Mouse (Mus musculus): ENCODE data around the gene Gm10181. TPM values are rescaled to one million over a fixed set of nuclear protein-coding genes. Genes with fewer than 3 reads are reported as not detected.
"Not testable (repeated sequence)": the region's sequence is repeated elsewhere in the genome, so short reads cannot be mapped to it uniquely, and the experiment has no call there.

The Gm10181 gene
- not detected for total RNA-seq (2021)

DNA sequence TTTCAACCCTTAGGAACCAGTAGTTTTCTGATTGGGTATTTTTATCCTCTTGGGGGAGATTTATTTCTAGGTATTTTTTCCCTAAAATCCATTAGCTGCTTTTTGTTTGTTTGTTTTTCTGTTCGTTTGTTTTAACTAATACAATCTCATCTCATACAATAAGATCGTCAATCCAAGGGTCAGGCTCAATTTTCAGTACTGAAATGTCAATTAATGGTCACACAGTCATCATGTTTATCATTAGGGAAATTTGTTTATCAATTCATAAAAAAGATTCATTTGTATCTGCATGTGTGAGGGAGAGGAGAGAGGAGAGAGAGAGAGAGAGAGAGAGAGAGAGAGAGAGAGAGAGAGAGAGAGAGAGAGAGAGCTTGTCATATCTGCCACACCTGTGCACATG lies at the start of gene Gm10181:
Gene Gm10181, plus strand, starts transcription at position 301 of the 400 bp plus-strand sequence.
- no peak for DNase-seq

DNA sequence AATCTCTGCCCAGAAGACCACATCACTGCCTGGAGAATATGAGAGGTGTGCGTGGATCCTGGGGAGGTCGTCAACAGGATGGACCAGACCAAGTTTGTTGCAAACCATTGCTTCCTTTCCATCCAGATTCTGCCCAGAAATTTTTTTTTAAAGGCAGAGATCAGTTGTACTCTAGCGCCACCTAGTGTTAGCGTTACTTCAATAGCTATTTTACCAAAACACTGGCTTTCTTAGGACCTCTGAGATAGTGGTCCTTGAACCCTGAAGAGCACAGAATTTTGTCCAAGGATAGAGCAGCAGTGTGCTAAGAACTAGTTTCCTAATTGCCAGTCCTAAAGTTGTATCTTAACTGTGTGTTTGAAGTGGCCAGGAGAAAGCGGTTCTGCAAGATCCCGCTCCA lies 47.6 kb upstream of the Gm10181 start:
- DNase-seq: peak in 1 of 2 experiments; percentile 12

DNA sequence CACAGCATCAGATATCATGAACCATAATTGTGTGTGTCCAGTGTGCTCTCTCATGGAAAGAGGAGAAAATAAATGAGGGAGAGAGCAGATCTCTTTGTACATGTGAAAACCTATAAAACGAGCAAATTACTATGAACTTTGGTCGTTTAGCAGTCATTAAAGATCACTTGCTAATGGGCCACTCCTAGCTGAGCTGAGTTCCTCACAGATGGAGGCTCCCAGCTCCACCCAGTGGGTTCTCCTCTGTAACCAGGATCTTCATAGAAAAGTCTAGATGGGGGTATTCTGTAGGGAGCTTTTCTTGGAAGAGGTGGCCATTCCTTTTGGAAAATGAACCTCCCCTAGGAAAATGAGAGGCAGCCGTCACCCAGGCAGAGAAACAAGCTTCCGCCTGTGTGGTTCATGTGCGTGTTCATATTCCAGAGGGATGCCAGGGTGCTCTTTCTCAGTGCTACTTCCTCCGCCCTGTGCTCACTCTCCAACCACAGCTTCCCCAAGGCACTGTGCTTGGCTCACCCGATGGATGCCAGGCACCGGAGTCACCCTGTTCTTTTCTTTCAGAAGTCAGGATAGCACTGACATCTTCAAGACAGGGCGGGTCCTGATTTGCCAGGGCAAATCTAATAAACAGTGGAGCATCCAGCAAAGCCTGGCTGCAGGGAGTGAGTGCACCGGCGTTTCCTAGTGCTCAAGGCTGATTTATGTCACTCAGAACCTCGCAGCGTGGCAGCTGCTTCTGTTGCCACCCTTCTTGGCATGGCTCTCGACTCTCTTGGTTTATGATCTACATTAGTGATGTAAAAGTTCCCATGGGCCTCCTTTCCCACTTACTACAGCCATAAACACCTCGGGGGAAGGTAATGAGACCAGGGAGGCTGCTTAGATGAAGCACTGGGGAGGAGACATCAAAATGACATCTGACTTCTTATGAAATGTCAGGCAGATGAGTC lies 46.8 kb upstream of the Gm10181 start:
- no peak for DNase-seq

DNA sequence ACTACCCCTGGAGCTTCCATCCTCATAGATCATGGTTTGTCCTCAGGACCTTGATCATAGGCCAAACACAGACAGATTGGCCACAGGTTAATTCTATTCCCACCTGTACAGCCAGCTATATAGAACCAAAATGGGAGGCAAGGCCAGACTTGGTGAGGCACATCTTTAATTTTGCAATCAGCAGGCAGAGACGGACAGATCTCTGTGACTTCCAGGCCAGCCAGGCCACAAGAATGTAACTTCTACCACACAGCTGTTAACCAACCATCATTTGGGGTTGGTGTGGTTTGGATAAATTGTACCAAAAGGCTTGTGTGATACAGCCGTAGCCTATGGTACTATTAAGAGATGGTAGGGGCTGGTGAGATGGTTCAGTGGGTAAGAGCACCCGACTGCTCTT lies 44.9 kb upstream of the Gm10181 start:
- no peak for DNase-seq

DNA sequence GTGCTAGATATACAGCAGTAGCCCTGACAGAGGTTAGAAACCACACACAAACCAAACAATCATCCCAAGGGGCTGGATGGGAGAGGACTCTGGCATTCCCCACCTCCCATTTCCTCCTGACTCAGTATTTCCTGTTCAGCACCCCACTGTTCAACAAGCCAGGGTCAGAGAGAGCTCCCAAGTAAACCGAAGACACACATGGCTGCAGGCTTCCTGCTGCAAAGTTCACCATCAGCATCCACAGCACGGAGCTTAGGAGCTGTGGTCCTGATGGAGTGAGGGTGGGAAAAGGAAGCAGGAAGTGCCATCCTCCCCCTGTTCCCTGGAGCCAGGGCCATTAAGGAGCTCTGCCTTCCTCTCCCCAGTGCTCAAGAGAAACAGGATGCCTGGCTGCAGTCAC lies 40.9 kb upstream of the Gm10181 start:
- no peak for DNase-seq

DNA sequence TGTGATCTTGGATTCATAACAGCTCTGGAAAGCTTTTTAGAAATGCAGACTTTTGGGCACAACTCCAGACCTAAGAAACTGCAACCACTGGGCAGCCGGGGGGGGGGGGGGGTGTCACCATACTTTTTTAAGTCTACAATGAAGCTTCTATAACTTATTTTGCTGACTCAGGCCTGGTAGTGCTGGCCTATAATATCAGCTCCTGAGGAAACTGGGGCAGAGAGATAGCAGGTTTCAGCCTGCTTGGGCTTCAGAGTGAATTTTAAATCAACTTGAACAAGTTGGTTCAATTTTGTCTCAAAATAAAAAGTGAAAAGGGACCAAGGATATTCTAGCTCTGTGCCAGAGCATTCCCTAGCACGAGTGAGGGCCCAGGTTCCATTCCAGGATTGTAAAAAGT lies 40.3 kb upstream of the Gm10181 start:
- DNase-seq: no peak

DNA sequence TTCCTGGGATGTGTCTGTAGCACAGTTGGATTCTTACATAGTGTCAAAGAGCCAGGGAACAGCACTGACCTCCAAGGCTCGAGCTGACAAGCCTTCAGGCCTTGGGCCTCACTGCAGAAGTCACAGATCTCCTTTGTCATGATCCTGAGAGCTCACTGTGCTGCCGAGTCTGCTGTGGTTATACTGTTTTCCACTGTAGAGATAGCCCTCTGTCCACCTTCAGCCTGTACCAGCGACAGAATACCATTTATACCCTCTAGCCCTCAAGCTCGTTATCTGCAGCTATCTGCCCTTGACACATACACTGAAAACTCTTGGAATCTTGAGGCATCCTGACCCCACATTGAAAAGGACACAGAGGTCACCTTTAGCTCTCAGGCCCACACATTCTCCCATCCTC lies 37.3 kb upstream of the Gm10181 start:
- no peak for DNase-seq

DNA sequence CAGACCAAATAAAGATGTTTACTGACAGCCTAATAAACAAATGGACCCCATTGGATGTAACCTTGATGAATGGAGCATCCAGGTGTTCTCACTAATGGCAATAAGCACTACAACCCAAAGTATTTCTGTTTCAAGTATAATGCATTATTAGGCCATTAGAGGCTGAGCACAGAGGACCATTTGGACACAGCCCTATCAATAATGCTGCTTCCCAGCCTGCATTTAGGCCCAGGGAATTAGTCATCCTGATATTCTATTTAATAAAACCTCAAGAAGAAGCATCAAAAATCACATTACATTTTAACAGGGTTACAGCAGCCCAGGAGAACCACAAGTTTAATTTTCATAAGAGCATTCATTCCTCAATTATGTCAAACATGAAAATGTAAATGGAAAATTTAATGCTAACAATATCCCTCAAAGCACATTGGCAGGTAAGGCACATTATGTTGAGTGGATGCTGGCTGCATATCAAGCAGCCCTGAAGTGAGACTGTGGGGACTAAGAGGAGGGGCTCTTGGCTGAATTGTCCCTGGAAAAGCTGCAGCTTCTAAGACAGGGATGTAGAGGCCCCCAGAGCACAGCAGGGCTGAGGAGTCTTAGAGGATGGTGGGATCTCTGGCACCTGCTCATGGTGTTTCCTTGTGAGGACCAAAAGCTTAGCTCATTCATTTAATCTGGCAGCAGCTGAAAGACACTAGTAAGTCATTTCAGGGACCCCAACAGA lies 33.4 kb upstream of the Gm10181 start:
- no peak for DNase-seq

DNA sequence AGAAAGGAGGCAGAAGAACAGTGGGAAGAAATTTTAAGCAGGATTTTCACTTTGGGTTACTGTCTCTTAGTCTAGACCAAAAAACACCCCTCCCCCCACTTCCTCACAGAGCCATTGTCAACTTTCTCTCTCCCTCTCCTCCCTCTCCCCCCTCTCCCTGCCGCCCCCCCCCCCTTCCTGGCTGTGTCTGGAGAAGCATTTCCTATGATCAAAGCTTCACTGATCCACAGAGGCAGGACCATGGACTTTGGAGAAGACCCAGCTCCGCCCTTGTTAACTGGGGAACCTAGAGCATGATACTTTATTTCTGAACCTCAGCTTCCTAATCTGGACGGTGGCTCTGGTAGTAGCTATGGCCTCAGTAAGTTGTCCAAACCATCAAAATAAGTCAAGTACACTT lies 30.5 kb upstream of the Gm10181 start:
- no peak for DNase-seq

DNA sequence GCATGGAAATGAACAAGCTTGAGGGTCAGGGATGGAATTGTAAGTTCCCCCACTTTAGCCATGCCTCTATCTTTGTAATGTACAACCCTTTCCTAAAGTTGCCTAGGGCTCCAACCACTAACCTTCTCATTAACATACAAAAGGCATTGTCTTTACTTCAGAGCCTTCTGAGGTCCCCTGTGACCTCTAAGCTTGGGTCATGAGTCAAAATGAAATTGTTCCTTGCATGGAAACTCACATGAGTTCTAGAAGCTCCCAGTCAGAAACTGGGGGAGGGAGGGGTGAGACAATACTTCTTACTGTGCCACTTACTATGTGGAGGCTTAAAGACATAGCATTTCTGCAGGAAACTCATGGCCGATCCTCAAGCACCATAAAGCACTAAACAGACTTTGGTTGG lies 16.6 kb upstream of the Gm10181 start:
- no peak for DNase-seq

DNA sequence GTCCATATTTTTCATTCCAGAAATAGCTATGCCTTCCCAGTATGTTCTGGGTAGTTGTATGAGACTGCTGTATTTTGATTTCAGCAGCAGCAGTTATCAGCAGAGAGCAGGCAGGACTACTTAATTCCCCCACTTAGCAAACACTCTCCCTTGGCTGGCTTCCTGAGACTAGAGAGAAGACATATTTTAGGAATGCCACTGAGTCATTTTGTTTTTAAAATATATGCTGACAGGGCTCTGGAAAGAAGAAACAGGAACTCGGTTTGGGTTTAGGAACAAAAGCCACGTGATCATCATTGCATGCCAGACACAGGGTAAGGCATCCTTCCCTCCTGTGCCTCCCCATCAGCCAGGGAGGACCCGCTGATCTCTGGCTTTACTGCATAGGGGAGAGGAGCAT lies 13.2 kb upstream of the Gm10181 start:
- no peak for DNase-seq

DNA sequence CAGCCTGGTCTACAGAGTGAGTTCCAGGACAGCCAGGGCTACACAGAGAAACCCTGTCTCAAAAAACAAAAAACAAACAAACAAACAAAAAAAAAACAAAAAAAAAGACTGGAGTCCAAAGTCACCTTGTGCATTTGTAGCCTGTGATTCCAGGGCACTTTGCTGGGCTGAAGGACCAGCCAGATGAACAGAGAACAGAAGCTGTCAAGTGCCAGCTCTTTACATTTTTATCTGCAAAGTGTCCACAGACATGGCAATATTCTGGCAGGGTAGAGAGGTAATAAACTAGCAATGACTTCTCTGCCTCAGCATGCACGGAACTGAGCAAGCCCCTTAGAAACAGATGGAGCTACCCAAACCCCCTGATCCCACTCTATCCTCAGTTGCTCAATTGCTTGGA lies 12.7 kb upstream of the Gm10181 start:
- DNase-seq: no peak

DNA sequence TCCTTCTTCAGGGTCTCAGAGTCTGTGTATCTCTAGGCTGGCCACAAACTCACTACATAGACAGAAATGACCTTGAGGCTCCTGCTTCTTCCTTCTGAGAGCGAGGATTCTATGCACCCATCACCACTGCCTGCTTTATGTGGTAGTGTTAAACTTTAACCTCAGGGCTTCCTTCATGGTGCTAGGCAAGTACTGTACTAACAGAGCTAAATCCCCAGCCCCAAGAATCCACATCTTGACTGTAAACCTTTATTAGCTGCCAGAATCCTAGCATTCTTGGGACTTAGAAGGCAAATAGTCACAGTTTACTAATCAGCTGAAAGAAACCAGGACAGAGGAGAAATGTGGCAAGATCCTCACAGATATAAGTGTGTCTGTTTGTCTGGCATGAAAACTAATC lies 1.6 kb downstream of the Gm10181 start:
- no peak for DNase-seq

DNA sequence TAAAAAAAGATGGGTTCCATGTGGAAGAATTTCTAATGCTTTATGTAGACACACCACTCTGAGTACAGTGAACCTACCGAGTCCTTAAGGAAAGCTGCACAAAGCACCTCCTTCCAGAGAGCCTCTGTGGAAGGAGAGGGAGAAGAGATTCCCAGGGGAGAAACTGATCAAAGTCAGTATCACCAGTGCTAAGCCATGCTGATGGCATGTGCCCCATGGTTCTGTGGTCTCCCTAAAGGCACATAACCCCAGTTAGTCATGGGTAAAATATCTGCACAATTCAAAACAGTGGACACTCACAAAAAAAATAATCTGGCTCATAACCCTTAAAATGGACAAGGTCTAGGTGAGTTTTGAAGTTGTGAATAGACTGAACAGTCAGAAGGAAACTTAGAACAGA lies 13.7 kb downstream of the Gm10181 start:
- DNase-seq: no peak

DNA sequence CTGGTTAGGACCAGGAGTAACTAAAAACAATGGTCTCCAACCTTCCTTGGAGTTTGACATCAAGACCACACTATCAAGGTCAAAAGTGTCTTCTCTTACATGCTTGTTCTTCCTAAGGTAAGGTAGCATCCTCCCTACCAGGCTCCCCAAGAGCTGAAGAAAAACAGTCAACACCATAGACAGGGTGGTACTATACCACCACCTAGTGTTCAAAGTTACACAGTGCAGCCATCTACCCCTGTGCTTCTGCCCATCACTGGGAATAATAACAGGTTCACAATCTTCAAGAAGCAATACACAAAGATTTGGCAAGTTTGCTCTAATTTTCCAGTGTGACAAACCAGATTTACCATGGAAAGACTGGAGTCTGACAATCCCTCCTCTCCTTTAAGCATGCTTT lies 15.4 kb downstream of the Gm10181 start:
- DNase-seq: peak in 1 of 2 experiments; percentile 36

DNA sequence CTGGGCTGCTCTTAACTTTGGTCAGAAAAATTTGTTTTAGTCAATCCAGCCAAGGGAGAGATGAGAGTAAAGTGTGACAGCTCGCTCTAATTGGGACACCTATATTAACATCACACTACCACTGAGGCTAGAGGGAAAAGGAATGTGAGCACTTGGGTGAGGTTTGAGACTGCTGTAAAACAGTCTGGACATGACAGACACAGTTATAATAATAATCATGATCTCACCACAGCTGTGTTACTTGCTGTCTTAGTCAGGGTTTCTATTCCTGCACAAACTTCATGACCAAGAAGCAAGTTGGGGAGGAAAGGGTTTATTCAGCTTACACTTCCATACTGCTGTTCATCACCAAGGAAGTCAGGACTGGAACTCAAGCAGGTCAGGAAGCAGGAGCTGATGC lies 34.4 kb downstream of the Gm10181 start:
- DNase-seq: not testable (repeated sequence)

DNA sequence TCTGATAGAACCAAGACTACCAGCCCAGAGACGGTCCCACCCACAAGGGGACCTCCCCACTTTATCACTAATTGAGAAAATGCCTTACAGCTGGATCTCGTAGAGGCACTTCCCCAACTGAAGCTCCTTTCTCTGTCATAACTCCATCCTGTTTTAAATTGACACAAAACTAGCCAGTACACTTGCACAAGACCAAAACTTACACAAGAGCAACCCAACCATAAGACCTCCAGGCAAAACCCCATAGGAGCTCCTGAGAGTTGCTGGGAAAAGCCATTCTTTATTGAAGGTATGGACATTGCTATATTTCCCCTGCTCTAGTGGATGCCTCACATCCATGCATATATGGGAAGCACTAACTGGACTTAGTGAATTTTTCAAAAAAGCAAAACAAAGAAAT lies 34.8 kb downstream of the Gm10181 start:
- DNase-seq: no peak

DNA sequence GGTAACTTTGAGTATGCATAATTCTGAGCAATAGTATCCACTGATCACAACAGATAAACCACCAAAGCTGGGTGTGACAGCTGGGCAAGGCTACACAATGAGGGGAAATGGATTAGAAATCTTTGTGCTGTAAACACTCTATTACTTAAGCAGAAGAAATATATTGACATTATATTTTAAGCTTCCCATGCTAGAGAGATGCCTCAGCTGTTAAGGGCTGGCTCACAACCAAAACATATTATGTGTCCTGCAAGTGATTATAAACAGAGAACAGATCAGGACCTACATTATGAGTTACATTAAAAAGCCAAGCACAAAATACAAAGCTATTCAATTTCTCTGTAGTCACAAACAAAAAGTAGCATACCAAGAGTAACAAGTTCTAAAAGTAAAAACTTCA lies 43.0 kb downstream of the Gm10181 start:
- DNase-seq: no peak

DNA sequence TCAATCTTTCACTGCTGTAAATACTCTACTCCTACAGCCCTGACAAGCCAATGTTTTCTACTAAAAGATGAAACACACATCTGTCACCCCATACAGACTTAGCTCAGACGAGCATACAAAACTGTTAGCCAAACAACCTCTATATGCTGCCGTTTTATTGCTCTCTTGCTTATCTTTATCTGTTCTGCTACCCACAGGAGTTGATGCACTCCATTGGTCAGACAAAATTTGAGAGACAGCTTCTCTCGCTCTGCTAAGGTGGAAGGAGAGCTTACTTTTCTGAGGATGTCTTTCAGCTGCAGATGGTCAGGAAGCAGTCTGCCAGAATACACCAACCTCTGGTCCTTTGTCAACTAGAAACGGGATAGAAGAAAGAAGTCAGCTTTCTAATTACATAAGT lies 43.7 kb downstream of the Gm10181 start:
- no peak for DNase-seq

DNA sequence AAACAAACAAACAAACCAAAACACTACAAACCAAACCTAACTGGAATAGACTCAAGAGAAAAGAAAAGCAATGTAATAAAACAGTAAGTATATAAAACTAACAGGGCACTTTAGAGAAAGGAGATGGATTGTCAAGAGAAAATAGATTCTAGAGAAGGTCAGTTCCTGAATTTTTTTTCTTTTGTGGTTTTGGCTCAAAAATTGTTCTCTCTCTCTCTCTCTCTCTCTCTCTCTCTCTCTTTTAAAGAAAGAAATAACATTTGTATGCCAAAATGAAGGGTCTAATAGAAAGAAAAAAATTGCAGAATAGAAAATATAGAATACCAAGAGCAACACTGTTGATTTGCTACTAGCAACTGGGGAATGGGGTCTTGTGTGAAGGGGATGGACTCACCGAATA lies 49.7 kb downstream of the Gm10181 start:
- no peak for DNase-seq

Data from layer of hippocampus, postnatal 36 days (tissue).